Mouse (Mus musculus): ENCODE data around the gene Acaa1b. TPM values are rescaled to one million over a fixed set of nuclear protein-coding genes. Genes with fewer than 3 reads are reported as not detected.
A peak's percentile ranks its signal among the peaks of the same experiment; 100 is the strongest.

The Acaa1b gene
- total and polyA plus RNA-seq, 2 experiments from 2014 or later, result 2.1 to 2.7 TPM

DNA sequence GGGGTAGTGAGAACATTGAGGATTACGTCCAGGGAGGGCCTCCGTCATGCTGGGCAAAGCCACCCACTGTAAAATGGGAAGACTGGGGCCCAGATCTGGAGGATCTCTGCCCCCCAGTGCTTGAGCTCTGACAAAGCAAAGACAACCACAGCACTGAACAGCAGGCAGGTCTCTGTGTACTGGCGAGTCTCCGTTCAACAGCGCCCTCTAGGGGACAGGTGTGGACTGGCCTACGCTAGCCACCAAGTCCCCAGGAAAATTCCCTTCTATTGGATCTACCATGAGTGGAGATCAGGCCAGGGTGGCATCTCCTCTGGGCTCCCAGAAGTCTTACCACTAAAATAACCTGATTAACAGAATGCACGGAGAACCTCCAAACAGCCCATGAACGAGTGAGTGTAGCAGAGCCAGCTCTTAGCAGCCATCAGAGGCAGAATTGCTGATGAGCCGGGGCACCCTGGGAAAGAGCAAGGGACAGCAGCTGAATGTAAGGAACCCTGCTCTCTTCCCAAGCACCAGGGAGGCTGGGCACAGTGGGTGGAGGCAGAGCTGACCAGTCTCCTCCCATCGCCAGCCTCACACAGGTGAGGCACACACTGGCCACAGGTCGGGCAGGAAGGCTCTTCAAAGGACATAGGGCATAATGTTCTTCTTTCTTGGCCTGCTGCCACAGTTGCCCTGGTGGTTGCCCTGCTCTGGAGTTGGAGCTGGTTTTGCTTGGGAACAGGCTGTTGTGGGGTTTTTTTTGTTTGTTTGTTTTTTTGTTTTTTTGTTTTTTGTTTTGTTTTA, 35.5 kb upstream of the Acaa1b start:
- Histone ChIP-seq H3K27me3 (ENCODE audit: insufficient read depth, low read length) (no peaks in the 10 kb centered on the region), H3K4me3 (ENCODE audit: low read depth, low read length) (no peak overlapping the region), H3K4me2 (ENCODE audit: low read depth) (no peak overlapping the region), H3K9me3 (ENCODE audit: low read length) (no peaks in the 10 kb centered on the region), H3K36me3 (ENCODE audit: insufficient read depth) (no peaks in the 10 kb centered on the region), H3K4me1 (ENCODE audit: insufficient read depth) (no peaks in the 10 kb centered on the region), H3K9ac (no peak overlapping the region), H3K27ac (ENCODE audit: low read depth, low read length) (no peak overlapping the region)
- WGBS, result 34% methylated on average over 11 of the region's 11 CpGs
- peak; percentile 18 for DNase-seq
- TF ChIP-seq CTCF (IDR thresholded peaks at IDR 0.05; ENCODE audit: low read depth), result peak; percentile 51
- no peak for ATAC-seq

DNA sequence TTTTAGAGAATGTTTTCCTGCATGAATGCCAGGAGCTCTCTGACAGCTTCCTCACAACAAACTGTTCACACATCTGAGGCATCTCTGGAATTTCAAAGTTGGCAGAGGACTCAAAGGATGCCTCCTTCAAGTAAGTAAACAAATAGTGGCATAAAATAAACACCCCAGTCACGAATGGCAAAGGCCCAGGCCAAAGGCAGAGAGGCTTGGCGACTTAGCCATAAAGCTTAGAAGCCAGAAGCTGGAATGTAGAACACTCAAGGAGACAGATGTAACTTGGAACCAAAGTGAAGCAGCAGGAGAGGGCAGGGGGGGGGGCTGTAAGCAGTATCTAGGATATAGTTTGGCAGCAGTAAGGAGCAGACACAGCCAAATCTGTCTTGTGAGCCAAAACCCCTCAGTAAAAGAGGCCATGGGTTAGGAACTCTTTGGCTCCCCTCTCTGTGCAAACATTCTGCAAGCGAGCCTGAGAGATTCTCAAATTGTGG, 24.4 kb upstream of the Acaa1b start:
- no peak overlapping the region for H3K4me3 ChIP-seq (ENCODE audit: low read depth, low read length)
- H3K4me2 ChIP-seq (ENCODE audit: low read depth), result no peak overlapping the region
- 33% methylated on average over 3 of the region's 3 CpGs for WGBS
- ATAC-seq (peak; percentile 65), DNase-seq (peak; percentile 39)
- no peaks in the 10 kb centered on the region for H3K9me3 ChIP-seq (ENCODE audit: low read length)
- H3K4me1 ChIP-seq (ENCODE audit: insufficient read depth), result no peaks in the 10 kb centered on the region
- no peaks in the 10 kb centered on the region for H3K27me3 ChIP-seq (ENCODE audit: insufficient read depth, low read length)
- no peak for TF ChIP-seq CTCF (IDR thresholded peaks at IDR 0.05; ENCODE audit: low read depth)
- H3K36me3 ChIP-seq (ENCODE audit: insufficient read depth), result no peaks in the 10 kb centered on the region
- no peak overlapping the region for H3K9ac ChIP-seq
- no peak overlapping the region for H3K27ac ChIP-seq (ENCODE audit: low read depth, low read length)

DNA sequence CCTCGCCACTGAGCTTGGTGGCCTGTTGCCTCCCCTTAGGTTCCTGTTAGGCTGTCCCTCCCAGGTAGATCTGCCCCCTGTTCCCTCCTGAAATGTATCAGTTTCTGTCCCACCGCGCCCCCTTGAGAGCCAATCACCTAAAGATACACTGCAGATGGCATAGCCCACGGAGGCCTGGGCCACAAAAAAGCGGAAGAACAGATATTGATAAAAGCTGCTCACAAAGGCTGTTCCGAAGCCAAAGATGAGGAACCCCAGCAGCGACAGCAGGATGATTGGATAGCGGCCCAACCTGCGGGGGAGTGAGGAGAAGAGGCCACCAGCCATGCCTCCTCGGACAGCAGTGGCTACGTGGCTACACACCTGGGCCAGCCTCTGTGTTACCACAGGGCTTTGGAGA, 22.4 kb upstream of the Acaa1b start:
- no peak for DNase-seq
- TF ChIP-seq CTCF (IDR thresholded peaks at IDR 0.05; ENCODE audit: low read depth), result no peak
- no peak overlapping the region for H3K4me2 ChIP-seq (ENCODE audit: low read depth)
- H3K36me3 ChIP-seq (ENCODE audit: insufficient read depth), result no peaks in the 10 kb centered on the region
- H3K27ac ChIP-seq (ENCODE audit: low read depth, low read length), result no peak overlapping the region
- H3K4me3 ChIP-seq (ENCODE audit: low read depth, low read length), result no peak overlapping the region
- WGBS, result 87% methylated on average over 11 of the region's 11 CpGs
- no peaks in the 10 kb centered on the region for H3K9me3 ChIP-seq (ENCODE audit: low read length)
- ATAC-seq, result no peak
- no peaks in the 10 kb centered on the region for H3K4me1 ChIP-seq (ENCODE audit: insufficient read depth)
- H3K27me3 ChIP-seq (ENCODE audit: insufficient read depth, low read length), result no peaks in the 10 kb centered on the region
- no peak overlapping the region for H3K9ac ChIP-seq

DNA sequence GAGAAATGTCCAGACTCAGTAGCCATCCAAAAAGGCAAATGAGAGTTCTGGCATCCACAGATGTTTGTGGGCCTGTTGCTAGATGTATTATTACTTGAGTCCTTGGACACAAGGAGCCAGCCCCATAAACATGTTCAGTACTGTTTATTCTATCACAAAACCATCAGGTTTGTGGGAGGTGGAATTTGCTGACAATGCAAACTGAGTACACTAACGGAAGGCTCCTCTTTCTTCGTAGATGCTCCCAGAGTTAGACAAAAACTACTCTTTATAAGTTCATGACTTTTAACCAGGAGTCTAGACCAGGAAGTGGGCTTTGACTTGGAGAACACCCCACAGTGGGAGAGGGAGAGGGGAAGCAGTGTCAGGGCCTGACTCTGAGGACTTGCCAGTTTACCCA, 10.7 kb upstream of the Acaa1b start:
- DNase-seq (no peak), ATAC-seq (no peak)
- H3K4me3 ChIP-seq (ENCODE audit: low read depth, low read length), result no peak overlapping the region
- H3K4me1 ChIP-seq (ENCODE audit: insufficient read depth), result no peaks in the 10 kb centered on the region
- no peak overlapping the region for H3K9ac ChIP-seq
- no peaks in the 10 kb centered on the region for H3K27me3 ChIP-seq (ENCODE audit: insufficient read depth, low read length)
- TF ChIP-seq CTCF (IDR thresholded peaks at IDR 0.05; ENCODE audit: low read depth), result no peak
- no peak overlapping the region for H3K27ac ChIP-seq (ENCODE audit: low read depth, low read length)
- WGBS, result 97% methylated on average over 2 of the region's 2 CpGs
- no peaks in the 10 kb centered on the region for H3K9me3 ChIP-seq (ENCODE audit: low read length)
- H3K36me3 ChIP-seq (ENCODE audit: insufficient read depth), result no peaks in the 10 kb centered on the region
- no peak overlapping the region for H3K4me2 ChIP-seq (ENCODE audit: low read depth)

DNA sequence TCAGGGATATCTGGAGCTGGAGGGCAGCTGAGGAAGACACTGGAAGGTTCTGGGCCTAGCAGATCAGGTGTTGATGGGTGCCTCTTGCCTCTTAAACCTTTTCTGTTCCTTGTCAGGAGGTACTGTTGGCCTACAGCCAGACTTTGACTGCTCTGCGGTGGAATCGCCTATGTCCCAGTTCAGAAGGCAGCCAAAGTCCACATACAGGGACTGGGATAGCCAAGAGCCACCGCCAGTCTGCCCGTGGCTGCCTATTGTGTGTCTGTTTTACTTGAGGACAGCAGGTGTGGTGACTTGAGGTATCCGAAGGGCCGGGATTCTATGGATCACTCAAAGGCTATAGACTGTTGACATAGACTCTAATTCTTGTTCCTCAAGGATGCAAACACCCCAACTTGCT, 8.7 kb upstream of the Acaa1b start:
- Histone ChIP-seq H3K4me3 (ENCODE audit: low read depth, low read length) (no peak overlapping the region), H3K4me1 (ENCODE audit: insufficient read depth) (no peaks in the 10 kb centered on the region), H3K27ac (ENCODE audit: low read depth, low read length) (no peak overlapping the region), H3K4me2 (ENCODE audit: low read depth) (no peak overlapping the region), H3K9ac (no peak overlapping the region), H3K36me3 (ENCODE audit: insufficient read depth) (no peaks in the 10 kb centered on the region), H3K9me3 (ENCODE audit: low read length) (no peaks in the 10 kb centered on the region), H3K27me3 (ENCODE audit: insufficient read depth, low read length) (no peaks in the 10 kb centered on the region)
- 91% methylated on average over 6 of the region's 6 CpGs for WGBS
- DNase-seq (no peak), ATAC-seq (no peak)
- no peak for TF ChIP-seq CTCF (IDR thresholded peaks at IDR 0.05; ENCODE audit: low read depth)

DNA sequence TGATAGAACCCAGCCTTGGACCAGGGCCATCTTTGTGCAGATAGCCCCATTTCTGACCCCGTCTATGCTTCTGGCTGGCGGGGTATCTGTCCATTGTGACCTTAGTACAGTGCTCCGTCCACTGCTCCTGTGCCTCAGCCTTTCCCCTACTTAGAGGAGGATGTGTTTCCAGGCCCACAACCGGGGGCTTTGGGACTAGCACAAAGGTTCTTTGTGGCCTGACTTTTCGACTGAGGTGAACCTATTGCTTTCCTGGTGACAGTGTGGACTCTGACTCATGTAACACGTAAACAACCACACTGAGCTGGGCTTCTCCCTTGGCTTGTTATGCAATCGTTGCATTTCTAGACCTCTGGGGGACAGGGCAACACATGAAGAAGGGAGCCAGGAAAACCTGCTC, 7.8 kb upstream of the Acaa1b start:
- H3K27me3 ChIP-seq (ENCODE audit: insufficient read depth, low read length), result no peaks in the 10 kb centered on the region
- H3K4me3 ChIP-seq (ENCODE audit: low read depth, low read length), result no peak overlapping the region
- H3K36me3 ChIP-seq (ENCODE audit: insufficient read depth), result no peaks in the 10 kb centered on the region
- H3K4me2 ChIP-seq (ENCODE audit: low read depth), result no peak overlapping the region
- no peaks in the 10 kb centered on the region for H3K4me1 ChIP-seq (ENCODE audit: insufficient read depth)
- TF ChIP-seq CTCF (IDR thresholded peaks at IDR 0.05; ENCODE audit: low read depth), result no peak
- H3K27ac ChIP-seq (ENCODE audit: low read depth, low read length), result no peak overlapping the region
- no peak overlapping the region for H3K9ac ChIP-seq
- H3K9me3 ChIP-seq (ENCODE audit: low read length), result no peaks in the 10 kb centered on the region
- DNase-seq (no peak), ATAC-seq (no peak)
- WGBS, result 86% methylated on average over 7 of the region's 7 CpGs

DNA sequence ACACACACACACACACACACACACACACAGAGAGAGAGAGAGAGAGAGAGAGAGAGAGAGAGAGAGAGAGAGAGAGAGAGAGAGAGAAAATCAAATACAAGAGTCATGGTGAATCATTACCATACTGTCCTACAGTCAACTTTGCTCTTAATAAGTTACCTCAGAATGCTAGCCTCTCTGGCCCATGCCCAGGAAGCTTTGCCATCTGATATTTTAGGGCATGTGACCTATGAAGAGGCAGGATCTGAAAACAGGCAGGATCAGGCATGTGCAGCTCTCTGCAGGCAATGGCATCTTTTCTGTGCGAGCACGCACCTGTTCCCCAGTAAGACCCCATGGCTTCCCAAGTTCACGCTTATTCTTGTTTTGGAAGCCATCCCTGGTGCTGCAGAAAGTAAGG, 3.8 kb upstream of the Acaa1b start:
- H3K27me3 ChIP-seq (ENCODE audit: insufficient read depth, low read length), result peaks cover 5% of the 10 kb centered on the region; the same call in 1 of the 2 replicates
- ATAC-seq, result no peak
- H3K9ac ChIP-seq, result no peak overlapping the region
- H3K4me2 ChIP-seq (ENCODE audit: low read depth), result no peak overlapping the region
- no peak for DNase-seq
- H3K9me3 ChIP-seq (ENCODE audit: low read length), result no peaks in the 10 kb centered on the region
- H3K4me1 ChIP-seq (ENCODE audit: insufficient read depth), result no peaks in the 10 kb centered on the region
- TF ChIP-seq CTCF (IDR thresholded peaks at IDR 0.05; ENCODE audit: low read depth), result no peak
- 90% methylated on average over 3 of the region's 3 CpGs for WGBS
- H3K36me3 ChIP-seq (ENCODE audit: insufficient read depth), result no peaks in the 10 kb centered on the region
- no peak overlapping the region for H3K4me3 ChIP-seq (ENCODE audit: low read depth, low read length)
- no peak overlapping the region for H3K27ac ChIP-seq (ENCODE audit: low read depth, low read length)
